Mouse (Mus musculus): ENCODE results near the gene Mrpl34. TPM values are rescaled to one million over a fixed set of nuclear protein-coding genes. Genes with fewer than 3 reads are reported as not detected.

The Mrpl34 gene
- total RNA-seq, 2 experiments from 2014 or later = 103 to 130 TPM

GRCm38 (mm10) chr8:71488454-71488853 lies 23.7 kb downstream of the Mrpl34 start:
- DNase-seq (ENCODE audit: low spot score in 2 of 2) = peak; percentile 80 to 81

DNA sequence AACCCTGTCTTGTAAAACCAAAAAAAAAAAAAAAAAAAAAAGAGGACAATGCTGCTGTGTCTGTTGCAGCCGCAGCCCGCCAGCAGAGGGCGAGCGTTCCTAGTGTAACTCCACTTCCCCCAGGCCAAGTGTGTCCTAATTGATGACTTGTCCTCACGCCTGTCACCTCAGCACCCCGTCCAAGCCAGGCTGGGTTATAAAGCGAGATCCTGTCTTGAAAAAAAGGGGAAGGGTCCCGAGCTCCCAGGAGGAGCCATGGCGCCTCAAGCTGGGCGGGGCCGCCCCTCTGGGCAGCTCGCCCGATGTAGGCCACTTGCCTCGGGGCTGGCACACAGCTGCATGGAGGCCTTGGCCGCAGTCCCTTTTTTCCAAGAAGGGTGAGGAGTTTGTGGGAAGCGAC lies 30.3 kb downstream of the Mrpl34 start:
- peak; percentile 85 to 89 for DNase-seq (ENCODE audit: low spot score in 2 of 2)

- DNase-seq (ENCODE audit: low spot score in 2 of 2) = no peak
Observed at GRCm38 (mm10) chr8:71495811-71496210, 31.1 kb downstream of the Mrpl34 start.

DNA sequence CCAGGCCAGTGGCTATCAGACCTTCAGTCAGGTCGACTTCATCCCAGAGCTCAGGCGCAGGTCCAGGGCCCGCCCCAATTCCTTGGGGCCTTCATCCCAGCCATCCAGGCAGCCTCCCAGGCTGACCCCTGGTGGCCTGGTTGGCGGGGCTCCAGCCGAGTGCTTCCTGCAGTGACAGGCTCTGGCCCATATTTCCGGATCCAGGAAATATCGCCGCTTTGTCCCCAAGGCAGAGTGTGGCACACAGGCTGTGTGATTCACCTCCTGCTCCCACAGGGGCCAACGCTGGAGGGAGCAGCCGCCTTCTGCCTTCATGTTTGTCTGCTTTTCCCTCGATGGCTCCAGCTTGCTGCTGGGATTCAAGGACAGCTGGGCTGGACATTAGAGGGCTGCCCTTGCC lies 31.7 kb downstream of the Mrpl34 start:
- DNase-seq (ENCODE audit: low spot score in 2 of 2) = peak; percentile 92 to 94

DNA sequence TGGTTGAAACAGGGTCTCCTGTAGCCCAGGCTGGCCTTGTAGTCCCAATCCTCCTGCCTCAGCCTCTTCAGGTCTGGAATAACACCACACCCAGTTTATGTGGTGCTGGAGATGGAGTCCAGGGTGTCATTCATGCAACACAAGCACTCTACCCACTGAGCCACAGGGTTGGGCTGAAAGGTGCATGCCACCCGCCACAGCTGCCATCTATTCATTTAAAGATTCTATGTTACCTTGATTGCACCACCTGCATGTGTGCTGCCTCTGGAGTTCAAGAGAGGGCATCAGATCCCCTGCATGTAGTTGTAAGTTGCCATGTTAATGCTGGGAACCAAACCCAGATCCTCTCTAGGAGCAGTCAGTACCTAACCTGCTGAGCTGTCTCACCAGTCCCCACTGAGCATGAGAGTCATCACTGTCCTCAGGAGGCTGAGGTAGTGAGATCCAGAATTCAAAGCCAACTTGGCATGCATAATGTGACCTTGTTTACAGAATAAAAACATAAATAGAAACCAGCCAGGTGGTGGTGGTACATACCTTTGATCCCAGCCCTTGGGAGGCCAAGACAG lies 32.4 kb downstream of the Mrpl34 start:
- DNase-seq (ENCODE audit: low spot score in 2 of 2) = no peak

- no peak for DNase-seq (ENCODE audit: low spot score in 2 of 2)
Observed at GRCm38 (mm10) chr8:71497881-71498501, 33.2 kb downstream of the Mrpl34 start.

GRCm38 (mm10) chr8:71498816-71499690 lies 34.3 kb downstream of the Mrpl34 start:
- DNase-seq (ENCODE audit: low spot score in 2 of 2) = no peak

DNA sequence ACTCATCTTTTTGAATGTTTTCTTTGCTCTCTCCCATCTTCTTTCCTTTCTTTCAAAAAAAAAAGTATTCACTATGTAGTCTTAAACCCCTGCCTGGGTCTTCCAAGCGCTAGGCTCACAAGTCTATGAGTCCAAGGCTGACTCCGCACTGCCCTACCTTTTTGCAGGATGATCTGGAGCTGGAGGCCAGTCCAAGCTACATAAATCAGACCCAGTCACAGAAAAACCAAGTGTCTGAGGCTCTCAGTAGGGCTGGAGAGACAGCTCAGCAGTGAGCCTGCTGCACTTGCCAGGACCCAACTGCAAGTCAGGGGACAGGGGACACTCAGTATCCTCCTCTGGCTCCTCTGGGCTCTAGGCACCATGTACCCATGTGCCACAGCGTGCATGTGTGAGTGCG lies 39.6 kb downstream of the Mrpl34 start:
- no peak for DNase-seq (ENCODE audit: low spot score in 2 of 2)

DNA sequence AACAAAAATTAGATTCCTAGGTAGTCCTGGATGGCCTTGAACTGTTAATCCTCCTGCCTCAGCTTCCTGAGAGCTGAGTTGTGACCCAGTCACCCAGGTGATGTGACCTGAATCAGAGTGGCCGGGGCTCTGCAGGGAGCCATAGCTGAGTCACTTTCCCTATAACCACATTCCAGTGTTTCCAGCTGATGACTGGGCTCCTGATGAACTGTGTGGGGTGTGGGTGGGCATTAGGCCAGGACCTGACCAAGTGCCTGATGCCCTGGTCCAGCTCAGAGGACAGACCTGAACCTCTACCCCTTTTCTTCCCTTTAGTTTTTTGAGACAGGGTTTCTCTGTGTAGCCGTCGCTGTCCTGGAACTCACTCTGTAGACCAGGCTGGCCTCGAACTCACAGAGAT lies 40.6 kb downstream of the Mrpl34 start:
- DNase-seq (ENCODE audit: low spot score in 2 of 2) = no peak

- no peak for DNase-seq (ENCODE audit: low spot score in 2 of 2)
Observed at GRCm38 (mm10) chr8:71505979-71506378, 41.2 kb downstream of the Mrpl34 start.

DNA sequence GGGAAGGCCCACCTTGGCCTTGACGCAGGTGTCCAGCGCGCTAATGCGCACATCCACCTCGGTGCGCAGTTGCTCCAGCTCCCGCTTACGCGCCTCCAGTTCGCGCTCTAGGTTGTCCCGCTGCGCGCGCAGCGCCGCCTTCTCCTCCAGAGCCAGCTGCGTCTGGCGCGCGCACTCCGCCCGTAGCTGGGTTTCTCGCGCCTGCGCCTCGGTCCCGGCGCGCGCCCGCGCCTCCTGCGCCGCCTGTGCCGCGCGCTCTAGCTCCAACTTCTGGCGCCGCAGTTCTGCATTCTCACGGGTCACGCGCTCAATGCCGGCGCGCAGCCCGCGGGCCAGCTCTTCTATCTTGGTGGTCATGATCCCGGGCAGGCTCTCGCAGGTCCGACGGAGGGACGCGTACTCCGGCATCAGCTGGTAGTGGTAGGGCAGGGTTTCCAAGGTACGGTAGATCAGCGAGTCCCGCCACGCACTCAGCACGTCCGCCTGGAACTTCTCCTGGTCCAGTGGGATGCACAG lies 42.9 kb downstream of the Mrpl34 start:
- peak; percentile 56 to 66 for DNase-seq (ENCODE audit: low spot score in 2 of 2)

- no peak for DNase-seq (ENCODE audit: low spot score in 2 of 2)
Observed at GRCm38 (mm10) chr8:71509316-71509715, 44.6 kb downstream of the Mrpl34 start.

- DNase-seq (ENCODE audit: low spot score in 2 of 2) = no peak
Observed at GRCm38 (mm10) chr8:71511644-71512043, 46.9 kb downstream of the Mrpl34 start, which contains the start of gene Plvap. Plvap (minus strand) TSS chr8:71511752.

- no peak for DNase-seq (ENCODE audit: low spot score in 2 of 2)
Observed at GRCm38 (mm10) chr8:71513018-71513754, 48.4 kb downstream of the Mrpl34 start.

GRCm38 (mm10) chr8:71515043-71515442 lies 50.3 kb downstream of the Mrpl34 start:
- DNase-seq (ENCODE audit: low spot score in 2 of 2) = no peak

Other genes starting within 250 kb of the Mrpl34 start
- 10 to 100 TPM; 32.3 to 33.9 TPM for gene Myo9b, start 192.2 kb upstream of the Mrpl34 start, total RNA-seq (2021)
- gene Haus8, start 192.0 kb upstream of the Mrpl34 start, total RNA-seq (2021) = 10 to 100 TPM; 11.1 to 12.8 TPM
- 100 to 1,000 TPM; 203 to 204 TPM for gene Use1, start 98.1 kb upstream of the Mrpl34 start, total RNA-seq (2021)
- gene Ocel1, start 93.7 kb upstream of the Mrpl34 start, total RNA-seq (2021) = 10 to 100 TPM; 14.4 to 18.6 TPM
- gene Nr2f6, start 83.0 kb upstream of the Mrpl34 start, total RNA-seq (2021) = 10 to 100 TPM; 63.9 to 76.0 TPM
- gene Ushbp1, start 69.2 kb upstream of the Mrpl34 start, total RNA-seq (2021) = 10 to 100 TPM; 14.0 to 16.5 TPM
- gene Babam1, start 68.1 kb upstream of the Mrpl34 start, total RNA-seq (2021) = 100 to 1,000 TPM in 1 of 2 experiments, 10 to 100 TPM in 1; 97.9 to 107 TPM
- gene Ankle1, start 58.9 kb upstream of the Mrpl34 start, total RNA-seq (2021) = under 1 TPM; 0.33 to 0.48 TPM
- gene Abhd8, start 1.3 kb upstream of the Mrpl34 start, total RNA-seq (2021) = 10 to 100 TPM; 43.5 to 72.2 TPM
- 10 to 100 TPM; 63.8 to 67.8 TPM for gene Dda1, start 4.2 kb downstream of the Mrpl34 start, total RNA-seq (2021)
- gene Ano8, start 21.0 kb downstream of the Mrpl34 start, total RNA-seq (2021) = 10 to 100 TPM; 13.6 to 13.9 TPM
- gene Gtpbp3, start 23.1 kb downstream of the Mrpl34 start, total RNA-seq (2021) = 10 to 100 TPM; 19.0 to 22.8 TPM
- 100 to 1,000 TPM; 139 to 206 TPM for gene Plvap, start 46.8 kb downstream of the Mrpl34 start, total RNA-seq (2021)
- not detected for gene Ccdc194, start 60.8 kb downstream of the Mrpl34 start, total RNA-seq (2021)
- 10 to 100 TPM; 64.5 to 77.9 TPM for gene Bst2, start 72.5 kb downstream of the Mrpl34 start, total RNA-seq (2021)
- gene Mvb12a, start 78.0 kb downstream of the Mrpl34 start, total RNA-seq (2021) = 10 to 100 TPM; 64.6 to 72.0 TPM
- gene Tmem221, start 93.9 kb downstream of the Mrpl34 start, total RNA-seq (2021) = 1 to 10 TPM; 3.6 to 7.4 TPM
- gene Nxnl1, start 101.6 kb downstream of the Mrpl34 start, total RNA-seq (2021) = 1 to 10 TPM in 1 of 2 experiments, under 1 TPM in 1; 0.64 to 1.0 TPM
- 100 to 1,000 TPM; 141 to 234 TPM for gene Slc27a1, start 103.9 kb downstream of the Mrpl34 start, total RNA-seq (2021)
- gene Pgls, start 127.2 kb downstream of the Mrpl34 start, total RNA-seq (2021) = 100 to 1,000 TPM; 122 to 137 TPM
- 1 to 10 TPM; 2.9 to 3.5 TPM for gene Fam129c, start 132.7 kb downstream of the Mrpl34 start, total RNA-seq (2021)
- gene Colgalt1, start 146.0 kb downstream of the Mrpl34 start, total RNA-seq (2021) = 10 to 100 TPM; 48.4 to 61.1 TPM
- 1 to 10 TPM; 5.9 to 7.9 TPM for gene Unc13a, start 206.8 kb downstream of the Mrpl34 start, total RNA-seq (2021)
- 10 to 100 TPM; 11.6 to 17.3 TPM for gene Jak3, start 211.3 kb downstream of the Mrpl34 start, total RNA-seq (2021)
- gene Insl3, start 224.3 kb downstream of the Mrpl34 start, total RNA-seq (2021) = 1 to 10 TPM; 4.3 to 5.6 TPM
- gene B3gnt3, start 236.8 kb downstream of the Mrpl34 start, total RNA-seq (2021) = 1 to 10 TPM; 3.5 to 4.3 TPM

All from adrenal gland, adult 18-20 months (tissue).